Mouse (Mus musculus): ENCODE measurements around the gene Gfi1b. TPM values are rescaled to one million over a fixed set of nuclear protein-coding genes. Genes with fewer than 3 reads are reported as not detected.

Gfi1b gene
- total and polyA plus RNA-seq, 2 experiments = not detected

GRCm38 (mm10) chr2:28601720-28602590 lies 19.8 kb downstream of the Gfi1b start:
- Histone ChIP-seq H3K79me2 (ENCODE audit: control insufficient read depth, insufficient read depth, low read length) (no peaks in the 10 kb centered on the region), H3K27ac (replicated peaks; ENCODE audit: insufficient read depth, low read depth, low read length) (no peak overlapping the region), H3K36me3 (ENCODE audit: control insufficient read depth, insufficient read depth, low read length) (no peaks in the 10 kb centered on the region), H3K4me3 (ENCODE audit: insufficient read depth, low read depth, low read length) (no peak overlapping the region), H3K9ac (ENCODE audit: low read depth, low read length) (no peak overlapping the region), H3K4me1 (ENCODE audit: control insufficient read depth, insufficient read depth, low read length) (no peaks in the 10 kb centered on the region), H3K27me3 (ENCODE audit: control insufficient read depth, insufficient read depth, low read length) (no peaks in the 10 kb centered on the region)
- no peak for DNase-seq (ENCODE audit: extremely low read depth, low read depth, low spot score)
- TF ChIP-seq CTCF (IDR thresholded peaks at IDR 0.05; ENCODE audit: low read depth, low read length) (no peak), POLR2A (IDR thresholded peaks at IDR 0.05; ENCODE audit: extremely low read depth, insufficient read depth, low read length) (no peak)
- 65% methylated on average over 12 of the region's 12 CpGs for WGBS

GRCm38 (mm10) chr2:28599569-28599900 lies 22.2 kb downstream of the Gfi1b start:
- H3K36me3 ChIP-seq (ENCODE audit: control insufficient read depth, insufficient read depth, low read length) = no peaks in the 10 kb centered on the region
- H3K79me2 ChIP-seq (ENCODE audit: control insufficient read depth, insufficient read depth, low read length) = no peaks in the 10 kb centered on the region
- no peak overlapping the region for H3K9ac ChIP-seq (ENCODE audit: low read depth, low read length)
- no peaks in the 10 kb centered on the region for H3K27me3 ChIP-seq (ENCODE audit: control insufficient read depth, insufficient read depth, low read length)
- H3K4me1 ChIP-seq (ENCODE audit: control insufficient read depth, insufficient read depth, low read length) = no peaks in the 10 kb centered on the region
- TF ChIP-seq CTCF (IDR thresholded peaks at IDR 0.05; ENCODE audit: low read depth, low read length) = no peak
- no peak for TF ChIP-seq POLR2A (IDR thresholded peaks at IDR 0.05; ENCODE audit: extremely low read depth, insufficient read depth, low read length)
- DNase-seq (ENCODE audit: extremely low read depth, low read depth, low spot score) = no peak
- H3K27ac ChIP-seq (replicated peaks; ENCODE audit: insufficient read depth, low read depth, low read length) = no peak overlapping the region
- no peak overlapping the region for H3K4me3 ChIP-seq (ENCODE audit: insufficient read depth, low read depth, low read length)
- WGBS = 72% methylated on average over 6 of the region's 6 CpGs

GRCm38 (mm10) chr2:28598692-28599568 lies 22.9 kb downstream of the Gfi1b start:
- no peaks in the 10 kb centered on the region for H3K4me1 ChIP-seq (ENCODE audit: control insufficient read depth, insufficient read depth, low read length)
- H3K36me3 ChIP-seq (ENCODE audit: control insufficient read depth, insufficient read depth, low read length) = no peaks in the 10 kb centered on the region
- 70% methylated on average over 12 of the region's 12 CpGs for WGBS
- H3K9ac ChIP-seq (ENCODE audit: low read depth, low read length) = no peak overlapping the region
- no peaks in the 10 kb centered on the region for H3K79me2 ChIP-seq (ENCODE audit: control insufficient read depth, insufficient read depth, low read length)
- no peak overlapping the region for H3K4me3 ChIP-seq (ENCODE audit: insufficient read depth, low read depth, low read length)
- no peak for TF ChIP-seq POLR2A (IDR thresholded peaks at IDR 0.05; ENCODE audit: extremely low read depth, insufficient read depth, low read length)
- TF ChIP-seq CTCF (IDR thresholded peaks at IDR 0.05; ENCODE audit: low read depth, low read length) = no peak
- no peak for DNase-seq (ENCODE audit: extremely low read depth, low read depth, low spot score)
- no peaks in the 10 kb centered on the region for H3K27me3 ChIP-seq (ENCODE audit: control insufficient read depth, insufficient read depth, low read length)
- no peak overlapping the region for H3K27ac ChIP-seq (replicated peaks; ENCODE audit: insufficient read depth, low read depth, low read length)

- no peaks in the 10 kb centered on the region for H3K36me3 ChIP-seq (ENCODE audit: control insufficient read depth, insufficient read depth, low read length)
- no peak overlapping the region for H3K4me3 ChIP-seq (ENCODE audit: insufficient read depth, low read depth, low read length)
- H3K27ac ChIP-seq (replicated peaks; ENCODE audit: insufficient read depth, low read depth, low read length) = no peak overlapping the region
- WGBS = 84% methylated on average over 7 of the region's 7 CpGs
- no peaks in the 10 kb centered on the region for H3K79me2 ChIP-seq (ENCODE audit: control insufficient read depth, insufficient read depth, low read length)
- no peaks in the 10 kb centered on the region for H3K4me1 ChIP-seq (ENCODE audit: control insufficient read depth, insufficient read depth, low read length)
- H3K9ac ChIP-seq (ENCODE audit: low read depth, low read length) = no peak overlapping the region
- H3K27me3 ChIP-seq (ENCODE audit: control insufficient read depth, insufficient read depth, low read length) = no peaks in the 10 kb centered on the region
- DNase-seq (ENCODE audit: extremely low read depth, low read depth, low spot score) = no peak
- TF ChIP-seq POLR2A (IDR thresholded peaks at IDR 0.05; ENCODE audit: extremely low read depth, insufficient read depth, low read length) (no peak), CTCF (IDR thresholded peaks at IDR 0.05; ENCODE audit: low read depth, low read length) (no peak)
Observed at GRCm38 (mm10) chr2:28597733-28598547, 23.8 kb downstream of the Gfi1b start.

GRCm38 (mm10) chr2:28596998-28597397 lies 24.8 kb downstream of the Gfi1b start:
- H3K27ac ChIP-seq (replicated peaks; ENCODE audit: insufficient read depth, low read depth, low read length) = no peak overlapping the region

More at GRCm38 (mm10) chr2:28596998-28597397, 24.8 kb downstream of the Gfi1b start:
- DNase-seq (ENCODE audit: extremely low read depth, low read depth, low spot score) = no peak
- WGBS = 92% methylated on average over 7 of the region's 7 CpGs
- Histone ChIP-seq H3K27me3 (ENCODE audit: control insufficient read depth, insufficient read depth, low read length) (no peaks in the 10 kb centered on the region), H3K4me3 (ENCODE audit: insufficient read depth, low read depth, low read length) (no peak overlapping the region), H3K9ac (ENCODE audit: low read depth, low read length) (no peak overlapping the region), H3K79me2 (ENCODE audit: control insufficient read depth, insufficient read depth, low read length) (no peaks in the 10 kb centered on the region), H3K36me3 (ENCODE audit: control insufficient read depth, insufficient read depth, low read length) (no peaks in the 10 kb centered on the region), H3K4me1 (ENCODE audit: control insufficient read depth, insufficient read depth, low read length) (no peaks in the 10 kb centered on the region)
- TF ChIP-seq POLR2A (IDR thresholded peaks at IDR 0.05; ENCODE audit: extremely low read depth, insufficient read depth, low read length) (no peak), CTCF (IDR thresholded peaks at IDR 0.05; ENCODE audit: low read depth, low read length) (peak; percentile 41)

Measured in liver, adult 2 months (tissue).